Mouse (Mus musculus): ENCODE measurements at regions not wholly inside any gene's neighbourhood (a gene's known extent, or its start where the extent isn't known, plus 50 kb on each side); places are given as distances from the start of the nearest gene placed in this dataset.
"Not testable (repeated sequence)": the region's sequence is repeated elsewhere in the genome, so short reads cannot be mapped to it uniquely, and the experiment has no call there.

- no peak for DNase-seq (ENCODE audit: low read depth)
These were observed 264.9 kb upstream of the Pum3 start for GRCm38 (mm10) chr19:27694478-27694877.

- DNase-seq (ENCODE audit: low read depth), result no peak
These were observed 264.1 kb upstream of the Pum3 start for GRCm38 (mm10) chr19:27693706-27694105.

- DNase-seq (ENCODE audit: low read depth), result no peak
These were observed 263.3 kb upstream of the Pum3 start for GRCm38 (mm10) chr19:27692944-27693343.

DNA sequence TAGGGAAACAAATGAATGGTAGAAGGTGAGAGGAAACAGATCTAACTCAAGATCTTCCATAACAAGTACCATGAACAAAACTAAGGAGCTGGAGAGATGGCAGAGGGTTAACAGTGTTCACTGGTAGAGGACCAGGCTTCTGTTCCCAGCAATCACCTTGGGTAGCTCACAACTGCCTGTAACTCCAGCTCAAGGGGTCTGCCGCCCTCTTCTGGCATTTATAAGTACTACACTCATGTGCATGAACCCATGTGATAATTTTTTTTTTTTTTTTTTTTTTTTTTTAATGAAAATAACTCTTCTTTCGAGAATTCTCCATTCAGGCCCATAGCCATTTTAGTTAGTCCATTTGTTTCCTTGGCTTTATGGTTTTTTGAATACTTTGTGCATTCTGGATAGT lies 253.8 kb upstream of the Pum3 start:
- no peak for DNase-seq (ENCODE audit: low read depth)

DNA sequence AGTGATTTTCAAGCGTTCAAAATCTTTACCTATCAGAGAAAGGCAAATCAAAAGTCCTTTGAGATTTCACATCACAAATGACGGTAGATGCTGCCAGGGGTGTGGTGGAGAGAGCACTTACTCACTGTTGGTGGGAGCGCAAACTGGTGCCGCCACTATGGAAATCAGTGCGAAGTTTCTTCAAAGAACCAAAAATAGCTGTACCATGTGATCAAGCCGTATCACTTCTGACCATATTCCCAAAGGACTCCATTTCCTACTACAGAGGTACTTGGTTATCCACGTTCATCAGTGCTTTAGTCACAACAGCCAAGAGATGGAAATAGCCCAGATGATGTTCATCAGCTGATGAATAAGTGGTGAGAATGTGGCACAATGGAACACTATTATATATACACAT lies 249.8 kb upstream of the Pum3 start:
- DNase-seq (ENCODE audit: low read depth), result no peak

DNA sequence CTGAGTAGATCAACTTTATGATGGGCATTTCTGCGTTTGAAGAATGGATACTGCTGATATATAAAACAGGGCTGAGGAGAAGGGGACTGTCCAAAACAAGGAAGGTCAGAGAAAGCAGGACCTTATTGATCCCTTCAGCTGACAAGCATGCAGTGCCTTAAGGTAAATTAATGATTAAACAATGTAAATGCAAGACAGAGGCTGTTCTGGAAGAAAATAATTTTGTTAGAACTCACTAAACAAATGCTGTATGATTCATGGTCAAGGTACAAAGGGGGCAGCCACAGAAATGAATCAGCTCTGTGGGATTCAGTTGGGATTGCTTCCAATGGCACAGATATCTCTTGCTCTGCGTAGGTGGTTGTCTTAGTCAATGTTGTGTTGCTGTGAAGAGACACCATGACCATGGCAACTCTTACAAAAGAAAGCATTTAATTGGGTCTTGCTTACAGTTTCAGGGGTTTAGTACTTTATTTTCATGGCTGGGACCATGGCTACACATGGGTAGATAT lies 243.1 kb upstream of the Pum3 start:
- no peak for DNase-seq (ENCODE audit: low read depth)

DNA sequence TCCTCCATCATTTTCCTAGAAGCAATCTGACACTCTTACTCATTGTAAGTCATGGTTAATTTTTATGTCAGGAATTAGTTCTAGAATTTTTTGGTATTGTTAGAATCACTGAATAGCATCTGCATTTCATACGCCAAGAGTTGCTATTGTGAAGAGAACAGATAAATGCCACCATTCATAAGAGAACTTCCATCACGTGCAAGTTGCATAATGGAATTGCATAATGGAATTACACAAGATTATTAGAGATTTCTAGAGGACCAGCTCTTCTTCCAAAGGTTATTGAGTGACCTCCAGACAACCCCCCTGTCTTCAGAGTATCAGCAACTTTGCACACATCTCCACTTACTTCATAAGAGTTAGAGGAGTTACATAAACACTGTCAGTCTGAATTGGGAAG lies 233.7 kb upstream of the Pum3 start:
- no peak for DNase-seq (ENCODE audit: low read depth)

DNA sequence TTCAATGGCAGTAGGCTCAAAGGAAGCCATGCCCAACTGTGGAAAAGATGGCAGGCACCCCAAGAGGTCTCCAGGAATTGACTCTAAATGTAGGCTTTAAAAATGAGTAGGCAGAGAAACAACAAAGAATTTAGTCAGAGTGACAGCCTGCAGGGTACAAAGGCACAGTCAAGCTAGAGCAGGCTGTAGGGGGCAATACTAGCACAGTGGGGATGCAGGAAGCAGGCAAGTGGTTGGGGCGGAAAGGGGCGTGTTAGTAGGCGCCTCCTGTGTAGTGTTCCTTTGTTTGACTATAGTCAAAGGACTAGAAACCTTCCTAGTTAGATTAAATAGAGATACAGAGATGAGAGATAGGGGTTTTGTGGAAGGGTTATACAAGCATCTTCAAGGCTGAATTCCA lies 211.4 kb upstream of the Pum3 start:
- no peak for DNase-seq (ENCODE audit: low read depth)

DNA sequence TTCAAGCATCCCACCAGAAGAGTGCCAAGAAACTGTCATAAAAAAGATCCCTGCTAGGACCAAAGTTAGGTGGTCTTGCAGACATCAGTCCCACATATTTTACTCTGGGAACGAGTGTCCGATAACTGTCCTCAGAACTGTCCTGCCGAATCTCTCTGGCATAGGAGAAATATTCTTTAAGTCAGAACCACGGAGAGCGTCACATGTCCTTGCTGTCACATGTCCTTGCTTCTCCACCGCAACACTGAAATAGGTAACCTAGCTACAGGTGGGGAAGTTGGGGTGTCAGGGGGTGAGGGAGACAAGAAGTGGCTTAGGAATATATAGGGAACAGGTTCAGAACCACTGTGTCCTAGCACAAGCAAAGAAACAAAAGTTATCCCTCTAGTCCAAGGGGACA lies 203.5 kb upstream of the Pum3 start:
- no peak for DNase-seq (ENCODE audit: low read depth)

DNA sequence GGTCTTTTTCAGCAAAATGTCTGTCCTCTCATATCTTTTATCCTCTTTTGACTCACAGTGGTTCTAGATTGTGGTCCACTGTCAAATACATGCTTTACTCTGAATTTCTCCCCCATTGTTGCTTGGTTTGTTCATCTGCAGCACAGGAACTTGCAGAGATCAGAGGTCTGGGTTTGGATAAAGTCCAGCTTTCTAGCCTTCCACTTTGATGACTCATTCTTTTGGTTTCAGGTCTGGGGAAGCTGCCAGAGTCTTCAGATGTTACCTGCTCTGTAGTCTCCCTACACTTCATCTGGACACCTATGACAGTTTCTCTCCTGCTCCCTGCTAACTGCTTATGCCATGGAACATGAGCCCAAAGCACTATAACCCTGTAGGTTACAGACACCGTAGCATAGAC lies 198.0 kb upstream of the Pum3 start:
- no peak for DNase-seq (ENCODE audit: low read depth)

DNA sequence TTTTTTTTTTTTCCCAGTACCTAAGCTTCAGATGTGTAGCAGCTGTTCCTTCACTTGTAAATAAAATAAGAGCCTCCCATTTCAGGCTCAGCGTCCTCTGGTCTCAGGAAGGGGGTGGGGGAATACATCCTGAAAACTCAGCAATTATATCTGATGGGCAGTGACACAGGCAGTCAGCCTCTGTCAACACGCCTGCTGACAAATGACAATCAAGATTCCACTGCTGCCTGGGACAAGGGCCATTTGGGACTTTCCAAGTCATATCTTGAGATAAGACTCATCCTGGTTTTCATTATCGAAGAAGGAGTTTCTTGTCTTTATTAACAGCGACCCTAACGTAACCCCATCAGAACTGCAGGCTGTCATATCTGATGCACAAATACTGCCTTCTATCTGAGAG lies 187.9 kb upstream of the Pum3 start:
- DNase-seq (ENCODE audit: low read depth), result no peak

- DNase-seq (ENCODE audit: low read depth), result no peak
These were observed 177.3 kb upstream of the Pum3 start for GRCm38 (mm10) chr19:27606933-27607332.

GRCm38 (mm10) chr19:27603296-27603695 lies 173.7 kb upstream of the Pum3 start:
- DNase-seq (ENCODE audit: low read depth), result no peak

- DNase-seq (ENCODE audit: low read depth), result no peak
These were observed 171.9 kb upstream of the Pum3 start for GRCm38 (mm10) chr19:27601551-27601950.

DNA sequence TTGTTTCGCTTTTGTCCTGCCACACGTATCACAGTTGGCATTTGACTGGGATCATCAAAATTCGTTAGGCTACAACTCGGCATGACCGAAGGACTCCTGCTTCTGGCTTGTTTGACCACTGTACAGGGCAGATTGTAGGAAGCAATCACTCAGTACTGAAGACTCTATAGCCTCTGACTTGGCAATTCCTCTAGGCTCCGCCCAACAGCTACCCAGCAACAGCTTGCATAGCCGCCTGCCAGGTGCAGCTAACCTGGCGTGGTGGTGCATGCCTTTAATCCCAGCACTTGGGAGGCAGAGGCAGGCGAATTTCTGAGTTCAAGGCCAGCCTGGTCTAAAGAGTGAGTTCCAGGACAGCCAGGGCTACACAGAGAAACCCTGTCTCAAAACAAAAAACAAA lies 170.8 kb upstream of the Pum3 start:
- not testable (repeated sequence) for DNase-seq (ENCODE audit: low read depth)

- peak; percentile 10 for DNase-seq (ENCODE audit: low read depth)
These were observed 170.1 kb upstream of the Pum3 start for GRCm38 (mm10) chr19:27599639-27600308.

DNA sequence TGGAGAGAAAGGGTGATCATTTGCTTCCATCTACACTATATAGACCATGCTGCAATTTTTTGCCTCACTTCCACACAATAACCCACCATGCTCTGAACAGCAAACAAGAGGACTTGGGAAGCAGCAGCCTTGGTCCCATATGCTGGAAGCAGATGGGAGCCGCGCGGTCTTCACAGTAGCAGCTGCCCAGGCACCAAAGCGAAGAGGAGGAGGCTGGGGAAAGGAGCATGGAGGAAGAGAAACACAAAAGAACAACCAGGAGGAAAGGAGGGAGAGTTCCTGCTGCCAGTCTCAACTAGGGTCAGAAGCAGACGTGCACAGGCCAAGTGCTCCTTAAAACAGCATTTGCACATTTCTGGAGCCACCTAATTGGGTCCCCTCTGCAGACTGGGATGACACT lies 168.7 kb upstream of the Pum3 start:
- DNase-seq (ENCODE audit: low read depth), result no peak

DNA sequence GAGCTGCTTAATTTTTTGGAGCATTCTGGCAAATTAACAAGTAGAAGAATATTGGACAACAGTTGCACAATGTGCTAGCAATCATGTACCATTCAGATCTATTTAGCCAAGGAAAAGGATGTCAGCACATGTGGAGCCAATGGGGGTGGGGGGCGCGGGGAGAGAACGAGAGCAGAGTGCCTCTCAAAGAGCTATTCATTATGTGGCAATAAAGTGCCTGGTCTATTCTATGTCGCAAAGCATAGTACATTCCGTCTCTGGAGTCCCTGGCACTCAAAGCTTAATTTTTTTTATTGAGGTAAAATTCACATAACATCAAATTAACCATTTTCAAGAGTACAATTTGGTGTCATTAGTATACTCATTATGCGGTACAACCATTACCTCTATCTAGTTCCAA lies 155.9 kb upstream of the Pum3 start:
- no peak for DNase-seq (ENCODE audit: low read depth)

GRCm38 (mm10) chr19:27582111-27582500 lies 152.5 kb upstream of the Pum3 start:
- DNase-seq (ENCODE audit: low read depth), result no peak

DNA sequence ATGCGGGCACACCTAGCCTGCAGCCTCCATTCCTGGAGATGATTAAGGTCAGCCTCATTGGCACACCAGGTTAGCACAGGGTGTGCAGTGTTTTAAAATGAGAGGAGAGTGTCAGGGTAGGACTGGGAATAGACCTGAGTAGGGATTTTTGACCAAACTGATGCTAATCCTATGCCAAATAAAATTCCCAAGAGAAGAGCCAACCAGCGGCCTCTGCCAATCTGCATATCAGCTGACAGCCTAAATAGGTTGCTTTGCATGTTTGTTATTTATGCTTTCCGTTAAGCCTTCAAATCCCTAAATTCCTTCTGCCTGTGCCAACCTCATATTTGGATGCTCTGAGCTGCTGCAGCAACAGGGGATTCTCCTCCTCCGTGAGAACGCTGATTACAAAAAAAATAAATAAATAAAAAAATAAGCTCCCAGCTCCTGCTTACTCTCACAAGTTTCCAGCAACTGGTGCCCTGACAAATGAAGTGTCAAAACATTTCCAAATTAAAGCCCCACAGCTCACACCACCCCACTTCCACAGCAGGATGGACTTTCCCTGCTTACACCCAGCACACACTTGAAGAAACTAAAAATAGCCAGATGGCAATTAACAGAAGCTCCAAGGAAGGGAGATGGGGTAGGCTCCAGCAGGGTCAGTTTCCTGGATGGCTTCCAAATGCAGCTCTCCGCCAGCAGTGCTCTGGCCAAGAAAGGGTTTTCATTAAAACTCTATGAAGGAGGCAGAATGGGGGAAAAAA lies 151.9 kb upstream of the Pum3 start:
- no peak for DNase-seq (ENCODE audit: low read depth)

DNA sequence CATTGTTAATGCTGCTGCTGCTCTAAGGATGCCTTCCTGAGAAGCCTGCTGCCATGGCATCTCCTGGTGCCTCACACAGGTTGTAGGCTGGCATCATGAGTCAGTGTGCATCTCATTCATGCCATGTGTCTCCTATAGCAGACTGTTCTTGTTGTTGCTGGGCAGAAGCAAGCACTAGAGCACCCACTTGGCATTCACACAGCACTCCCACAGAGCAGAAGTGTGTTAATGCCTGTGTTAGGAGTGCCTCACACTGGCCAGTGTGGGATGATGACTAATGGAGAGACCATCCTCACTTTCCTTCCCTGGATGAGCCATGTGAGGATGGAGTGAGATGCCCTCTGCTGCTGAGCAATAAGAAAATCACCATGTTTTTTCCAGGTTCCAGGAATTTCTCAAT lies 146.9 kb upstream of the Pum3 start:
- peak; percentile 29 for DNase-seq (ENCODE audit: low read depth)

DNA sequence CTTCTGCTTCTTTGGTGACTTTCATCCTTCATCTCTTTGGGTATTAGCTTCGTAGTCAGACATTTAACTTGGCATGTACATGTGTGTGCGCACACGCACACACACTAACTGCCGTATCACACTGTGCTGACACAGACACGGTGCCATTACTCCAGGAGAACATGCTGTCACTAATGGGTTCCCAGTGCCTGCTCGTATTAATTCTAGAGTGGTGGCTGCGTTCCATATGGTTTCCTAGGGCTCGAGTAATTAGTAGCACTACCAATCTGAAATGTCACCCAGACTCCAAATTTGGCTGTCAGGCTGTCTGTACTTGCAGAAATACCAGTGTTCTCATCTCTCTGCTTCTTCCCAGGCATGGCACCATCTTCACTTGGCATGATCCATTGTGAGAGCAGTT lies 137.3 kb upstream of the Pum3 start:
- DNase-seq (ENCODE audit: low read depth), result no peak

GRCm38 (mm10) chr19:27566060-27566459 lies 136.4 kb upstream of the Pum3 start:
- DNase-seq (ENCODE audit: low read depth), result no peak

DNA sequence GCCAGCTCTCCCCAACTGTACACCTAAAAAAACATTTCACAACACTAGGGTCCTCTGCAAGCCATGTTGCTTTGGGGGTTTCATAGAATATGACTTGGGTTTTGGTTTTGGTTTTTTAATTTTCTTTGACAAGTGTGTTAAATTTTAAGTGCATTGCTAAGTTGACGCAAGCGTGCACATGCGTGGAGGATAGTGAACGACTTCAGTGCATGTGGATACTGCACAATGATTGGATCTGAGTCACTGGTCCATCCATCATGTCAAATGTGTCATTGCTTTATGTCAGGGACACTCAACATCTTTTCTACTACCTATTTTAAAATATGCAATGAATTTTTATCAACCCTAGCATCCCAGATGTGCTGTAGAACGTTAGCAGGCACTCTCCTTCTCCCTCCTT lies 134.5 kb upstream of the Pum3 start:
- DNase-seq (ENCODE audit: low read depth), result no peak
